Comparison of ENCODE assay signal across 9 mouse cellular contexts in genomic region chr17:35719616-35720339, GRCm38 (mm10). TPM values are rescaled to one million over a fixed set of nuclear protein-coding genes. Genes with fewer than 3 reads are reported as not detected.
DNase-seq lines count a peak whose midpoint lies in the region; ATAC-seq and TF ChIP-seq lines count a peak whose summit lies in the region.
"Had no signal": no experiment of that assay in that cellular context is flagged by ENCODE, and none has a peak within 500 bp of the region (broad histone marks: within the 10 kb centered on the region; RNA-seq: fewer than 3 reads in every experiment).

No protein-coding gene starts in this region.

- H3K4me3 ChIP-seq in layer of hippocampus, adult 2 months = no peak overlapping the region
- no peak overlapping the region for H3K4me3 ChIP-seq in forebrain, embryonic 14.5 days (ENCODE audit: low read depth, low read length)
- no peak overlapping the region for H3K4me3 ChIP-seq in limb, embryonic 15.5 days

- ATAC-seq in forebrain, embryonic 14.5 days = no peak
- ATAC-seq in limb, embryonic 15.5 days (ENCODE audit: insufficient number of reproducible peaks, low FRiP score, low TSS enrichment, low read depth) = no peak; the same call in 1 of the 2 replicates

- H3K9me3 ChIP-seq in forebrain, embryonic 14.5 days (replicated peaks; ENCODE audit: control insufficient read depth, low read length) = no peaks in the 10 kb centered on the region
- H3K9me3 ChIP-seq in limb, embryonic 15.5 days = no peaks in the 10 kb centered on the region

- H3K4me2 ChIP-seq in forebrain, embryonic 14.5 days (ENCODE audit: low read length) = no peak overlapping the region; the same call in 1 of the 2 replicates
- no peak overlapping the region; the same call in 1 of the 2 replicates for H3K4me2 ChIP-seq in limb, embryonic 15.5 days

- 56% methylated on average over 9 of the region's 9 CpGs for WGBS in forebrain, embryonic 14.5 days
- WGBS in limb, embryonic 15.5 days = 51% methylated on average over 9 of the region's 9 CpGs

- H3K27me3 ChIP-seq in forebrain, embryonic 14.5 days (replicated peaks; ENCODE audit: control insufficient read depth, insufficient read depth, low read length) = no peaks in the 10 kb centered on the region
- no peaks in the 10 kb centered on the region for H3K27me3 ChIP-seq in limb, embryonic 15.5 days

- peak overlapping the region; percentile 43; the same call in 1 of the 2 replicates for H3K9ac ChIP-seq in forebrain, embryonic 14.5 days (ENCODE audit: low read length)
- H3K9ac ChIP-seq in limb, embryonic 15.5 days = no peak overlapping the region

- no peak overlapping the region for H3K27ac ChIP-seq in layer of hippocampus, adult 2 months
- peak overlapping the region; percentile 81 for H3K27ac ChIP-seq in forebrain, embryonic 14.5 days (ENCODE audit: low read depth, low read length)
- H3K27ac ChIP-seq in limb, embryonic 15.5 days = peak overlapping the region; percentile 69

- no peak for DNase-seq in layer of hippocampus, adult 2 months (ENCODE audit: low spot score in 2 of 2)
- no peak for DNase-seq in layer of hippocampus, postnatal 10 days (ENCODE audit: low spot score in 2 of 2)
- peak; percentile 10 for DNase-seq in brain, embryonic 14.5 days (ENCODE audit: low read depth)
- DNase-seq in forebrain, embryonic 14.5 days (ENCODE audit: low spot score) = no peak
- DNase-seq in cerebellum, postnatal 36 days = no peak
- no peak for DNase-seq in urinary bladder, postnatal 25 days (ENCODE audit: low spot score)
- DNase-seq: cerebellum, adult 8-10 months; gastrocnemius, postnatal 36 days had no signal

- TF ChIP-seq POLR2A in brain, embryonic 14.5 days (IDR thresholded peaks at IDR 0.05; ENCODE audit: borderline replicate concordance, extremely low read depth, insufficient read depth, insufficient read length, poor library complexity, severe bottlenecking) = no peak

- H3K36me3 ChIP-seq in forebrain, embryonic 14.5 days (ENCODE audit: control insufficient read depth, insufficient read depth, low read length) = no peaks in the 10 kb centered on the region
- H3K36me3 ChIP-seq in limb, embryonic 15.5 days = no peaks in the 10 kb centered on the region

- TF ChIP-seq CTCF in layer of hippocampus, adult 2 months (conservative IDR thresholded peaks at IDR 0.05) = peak; percentile 60
- peak; percentile 27; the same call in 1 of the 2 replicates for TF ChIP-seq CTCF in brain, embryonic 14.5 days (IDR thresholded peaks at IDR 0.05; ENCODE audit: borderline replicate concordance, extremely low read depth, insufficient read depth, insufficient read length)

- H3K4me1 ChIP-seq in forebrain, embryonic 14.5 days (ENCODE audit: control insufficient read depth, insufficient read depth, low read length) = peaks cover 11% of the 10 kb centered on the region
- H3K4me1 ChIP-seq in limb, embryonic 15.5 days = peaks cover 15% of the 10 kb centered on the region

RNA-seq across cellular contexts. Expression of gene Ddr1, which starts 15.4 kb away (rescaled TPM):
- total RNA-seq in layer of hippocampus, adult 2 months (2021) = 10 to 100 TPM; 54.3 to 61.0 TPM
- 10 to 100 TPM; 49.8 to 50.5 TPM for total RNA-seq in layer of hippocampus, postnatal 10 days (2021)
- 99.6 and 112 TPM in 2 replicates for polyA plus RNA-seq in brain, embryonic 14.5 days (2012; rRNA removed)
- 62.0 and 74.5 TPM in 2 replicates for polyA plus RNA-seq in forebrain, embryonic 14.5 days (2014; fragmentation: Nextera tagmentation; extraction: Ambion mirVana)
- 81.7 and 85.2 TPM in 2 replicates for polyA plus RNA-seq in limb, embryonic 15.5 days (2015; fragmentation: Nextera tagmentation; extraction: Ambion mirVana)

RNA-seq across cellular contexts. Expression of gene Gtf2h4, which starts 46.2 kb away (rescaled TPM):
- 10 to 100 TPM; 29.9 to 35.3 TPM for total RNA-seq in layer of hippocampus, adult 2 months (2021)
- 10 to 100 TPM; 23.3 to 24.4 TPM for total RNA-seq in layer of hippocampus, postnatal 10 days (2021)
- polyA plus RNA-seq in brain, embryonic 14.5 days (2012; rRNA removed) = 28.8 and 40.8 TPM in 2 replicates
- polyA plus RNA-seq in forebrain, embryonic 14.5 days (2014; fragmentation: Nextera tagmentation; extraction: Ambion mirVana) = 36.9 and 38.2 TPM in 2 replicates
- 36.2 and 42.2 TPM in 2 replicates for polyA plus RNA-seq in limb, embryonic 15.5 days (2015; fragmentation: Nextera tagmentation; extraction: Ambion mirVana)

RNA-seq across cellular contexts. Expression of gene Vars2, which starts 52.4 kb away (rescaled TPM):
- 10 to 100 TPM; 32.4 to 47.3 TPM for total RNA-seq in layer of hippocampus, adult 2 months (2021)
- 10 to 100 TPM; 42.6 to 44.1 TPM for total RNA-seq in layer of hippocampus, postnatal 10 days (2021)
- 36.8 and 40.6 TPM in 2 replicates for polyA plus RNA-seq in brain, embryonic 14.5 days (2012; rRNA removed)
- polyA plus RNA-seq in forebrain, embryonic 14.5 days (2014; fragmentation: Nextera tagmentation; extraction: Ambion mirVana) = 9.3 and 11.5 TPM in 2 replicates
- polyA plus RNA-seq in limb, embryonic 15.5 days (2015; fragmentation: Nextera tagmentation; extraction: Ambion mirVana) = 14.3 and 14.4 TPM in 2 replicates
